ENCODE assay signal across 14 mouse cellular contexts in genomic region chr9:73198261-73199085, GRCm38 (mm10).
DNase-seq lines count a peak whose midpoint lies in the region; ATAC-seq lines count a peak whose summit lies in the region.
"Had no signal": no experiment of that assay in that cellular context is flagged by ENCODE, and none has a peak within 500 bp of the region (broad histone marks: within the 10 kb centered on the region; RNA-seq: fewer than 3 reads in every experiment).

No protein-coding gene starts in this region.

- peak; percentile 91 for ATAC-seq in hindbrain, embryonic 16.5 days
- ATAC-seq: CD4-positive, CD25-positive, alpha-beta regulatory T cell, adult 4 months; lung, postnatal 0 days had no signal

- H3K4me2 ChIP-seq in hindbrain, embryonic 16.5 days (ENCODE audit: low read length), result no peak overlapping the region
- H3K4me2 ChIP-seq: embryonic facial prominence, embryonic 12.5 days; limb, embryonic 15.5 days had no signal

- intact Hi-C loops in left cerebral cortex, postnatal 4 days (cut with DNase I), result no loop called here
- intact Hi-C loops in left cerebral cortex, postnatal 10 days (cut with DNase I), result no loop called here

- WGBS in hindbrain, embryonic 16.5 days, result 81% methylated on average over 10 of the region's 10 CpGs

- H3K27me3 ChIP-seq in hindbrain, embryonic 16.5 days (replicated peaks; ENCODE audit: control insufficient read depth, insufficient read depth, low read length), result no peaks in the 10 kb centered on the region
- H3K27me3 ChIP-seq: embryonic facial prominence, embryonic 12.5 days; limb, embryonic 15.5 days had no signal

- no peaks in the 10 kb centered on the region for H3K36me3 ChIP-seq in hindbrain, embryonic 16.5 days (ENCODE audit: control insufficient read depth, insufficient read depth, low read length)
- H3K36me3 ChIP-seq: embryonic facial prominence, embryonic 12.5 days; limb, embryonic 15.5 days had no signal

- peak; percentile 68 for DNase-seq in left cerebral cortex, postnatal 4 days
- DNase-seq in left cerebral cortex, postnatal 10 days (ENCODE audit: extremely low spot score in 1 of 2, low spot score in 2 of 2), result no peak
- DNase-seq in cerebellum, adult 8-10 months, result peak; percentile 86
- peak; percentile 59 for DNase-seq in retina, embryonic 14.5 days (ENCODE audit: low spot score)
- DNase-seq in yolk sac, embryonic 10.5 days (ENCODE audit: low spot score), result no peak
- DNase-seq in heart, adult 9 months (ENCODE audit: low spot score in 2 of 2), result no peak
- no peak for DNase-seq in urinary bladder, postnatal 4 days (ENCODE audit: low spot score in 2 of 2)
- DNase-seq: adrenal gland, postnatal 14 days had no signal

- no peak overlapping the region for H3K9ac ChIP-seq in hindbrain, embryonic 16.5 days (ENCODE audit: low read depth, low read length)
- H3K9ac ChIP-seq: embryonic facial prominence, embryonic 12.5 days; limb, embryonic 15.5 days had no signal

- no peaks in the 10 kb centered on the region for H3K4me1 ChIP-seq in hindbrain, embryonic 16.5 days (ENCODE audit: control insufficient read depth, insufficient read depth, low read depth, low read length)
- H3K4me1 ChIP-seq: embryonic facial prominence, embryonic 12.5 days; limb, embryonic 15.5 days had no signal

- no peaks in the 10 kb centered on the region for H3K9me3 ChIP-seq in hindbrain, embryonic 16.5 days (ENCODE audit: control insufficient read depth, low read length)
- H3K9me3 ChIP-seq: limb, embryonic 15.5 days had no signal

- H3K4me3 ChIP-seq in hindbrain, embryonic 16.5 days (ENCODE audit: low read length), result no peak overlapping the region
- H3K4me3 ChIP-seq: embryonic facial prominence, embryonic 12.5 days; left cerebral cortex, adult 2 months; limb, embryonic 15.5 days had no signal

- H3K27ac ChIP-seq in hindbrain, embryonic 16.5 days (ENCODE audit: low read depth, low read length), result no peak overlapping the region
- H3K27ac ChIP-seq: embryonic facial prominence, embryonic 12.5 days; left cerebral cortex, adult 2 months; limb, embryonic 15.5 days had no signal

Comparison
In these comparisons a context has a peak if more than half of its experiments do, and no peak if none do; other contexts are left out.
1. DNase-seq: peak in left cerebral cortex, postnatal 4 days (single experiment), cerebellum, adult 8-10 months (single experiment) and retina, embryonic 14.5 days (single experiment); none in left cerebral cortex, postnatal 10 days (0 of 2), yolk sac, embryonic 10.5 days (single experiment), heart, adult 9 months (0 of 2) and urinary bladder, postnatal 4 days (0 of 2).